Mouse (Mus musculus): Measurements from ENCODE around the gene Pnpla2. TPM values are rescaled to one million over a fixed set of nuclear protein-coding genes. Genes with fewer than 3 reads are reported as not detected.
A peak's percentile ranks its signal among the peaks of the same experiment; 100 is the strongest.
"Not testable (repeated sequence)": the region's sequence is repeated elsewhere in the genome, so short reads cannot be mapped to it uniquely, and the experiment has no call there.

Gene Pnpla2
- 27.5 and 29.8 TPM in 2 replicates for polyA plus RNA-seq (2012; rRNA removed)

- peak; percentile 82 to 93 for DNase-seq (ENCODE audit: extremely low spot score in 1 of 2, low spot score in 1 of 2)
Observed at GRCm38 (mm10) chr7:141454967-141455551, at the start of gene Pnpla2. Gene Pnpla2 (plus strand): TSS chr7:141455198.

- no peak for DNase-seq (ENCODE audit: extremely low spot score in 1 of 2, low spot score in 1 of 2)
Observed at GRCm38 (mm10) chr7:141405466-141405865, 49.5 kb upstream of the Pnpla2 start.

DNA sequence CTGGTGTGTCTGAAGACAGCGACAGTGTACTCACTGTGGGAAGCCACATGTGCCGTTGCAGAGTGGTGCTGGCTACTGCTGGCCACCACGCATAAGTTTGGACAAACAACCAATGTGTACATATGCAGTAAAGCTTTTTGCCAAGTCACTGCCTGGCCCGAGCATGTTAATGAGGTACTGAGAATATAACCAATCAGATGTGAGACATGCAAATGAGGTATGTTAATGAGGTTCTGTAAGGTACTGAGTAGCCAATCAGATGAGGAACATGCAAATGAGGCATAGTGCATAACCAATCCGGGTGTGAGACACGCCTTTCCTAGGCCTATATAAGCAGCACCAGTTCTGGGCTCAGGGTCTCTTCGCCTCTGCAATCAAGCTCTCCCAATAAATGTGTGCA lies 47.3 kb upstream of the Pnpla2 start:
- DNase-seq (ENCODE audit: extremely low spot score in 1 of 2, low spot score in 1 of 2): not testable (repeated sequence)

- DNase-seq (ENCODE audit: extremely low spot score in 1 of 2, low spot score in 1 of 2): peak; percentile 66 to 95
Observed at GRCm38 (mm10) chr7:141408833-141409232, 46.2 kb upstream of the Pnpla2 start.

- DNase-seq (ENCODE audit: extremely low spot score in 1 of 2, low spot score in 1 of 2): no peak
Observed at GRCm38 (mm10) chr7:141410631-141411030, 44.4 kb upstream of the Pnpla2 start.

DNA sequence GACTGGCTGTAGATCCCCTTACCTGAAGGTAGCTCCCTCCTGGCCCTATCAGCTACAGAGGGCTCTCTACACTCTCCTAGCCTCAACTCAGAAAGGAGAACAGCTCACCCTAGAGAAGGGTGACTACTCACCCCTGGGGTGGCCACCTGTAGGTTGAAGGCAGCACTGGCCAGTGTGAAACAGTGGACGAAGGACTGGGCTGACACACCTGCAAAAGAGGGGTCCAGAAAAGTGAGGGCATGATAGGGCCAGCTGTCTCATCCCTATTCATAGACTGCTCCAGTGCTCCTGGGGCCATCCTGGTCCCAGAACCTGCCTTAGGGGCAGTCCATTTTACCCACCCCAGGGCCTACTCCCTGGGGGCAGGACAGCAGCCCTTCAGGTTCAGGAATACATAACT lies 43.3 kb upstream of the Pnpla2 start:
- no peak for DNase-seq (ENCODE audit: extremely low spot score in 1 of 2, low spot score in 1 of 2)

- DNase-seq (ENCODE audit: extremely low spot score in 1 of 2, low spot score in 1 of 2): no peak
Observed at GRCm38 (mm10) chr7:141413331-141413730, 41.7 kb upstream of the Pnpla2 start.

GRCm38 (mm10) chr7:141413809-141414584 lies 41.0 kb upstream of the Pnpla2 start, which contains the start of gene Gatd1:
Gene Gatd1 (minus strand): TSS chr7:141414136.
- peak; percentile 96 to 99 for DNase-seq (ENCODE audit: extremely low spot score in 1 of 2, low spot score in 1 of 2)

DNA sequence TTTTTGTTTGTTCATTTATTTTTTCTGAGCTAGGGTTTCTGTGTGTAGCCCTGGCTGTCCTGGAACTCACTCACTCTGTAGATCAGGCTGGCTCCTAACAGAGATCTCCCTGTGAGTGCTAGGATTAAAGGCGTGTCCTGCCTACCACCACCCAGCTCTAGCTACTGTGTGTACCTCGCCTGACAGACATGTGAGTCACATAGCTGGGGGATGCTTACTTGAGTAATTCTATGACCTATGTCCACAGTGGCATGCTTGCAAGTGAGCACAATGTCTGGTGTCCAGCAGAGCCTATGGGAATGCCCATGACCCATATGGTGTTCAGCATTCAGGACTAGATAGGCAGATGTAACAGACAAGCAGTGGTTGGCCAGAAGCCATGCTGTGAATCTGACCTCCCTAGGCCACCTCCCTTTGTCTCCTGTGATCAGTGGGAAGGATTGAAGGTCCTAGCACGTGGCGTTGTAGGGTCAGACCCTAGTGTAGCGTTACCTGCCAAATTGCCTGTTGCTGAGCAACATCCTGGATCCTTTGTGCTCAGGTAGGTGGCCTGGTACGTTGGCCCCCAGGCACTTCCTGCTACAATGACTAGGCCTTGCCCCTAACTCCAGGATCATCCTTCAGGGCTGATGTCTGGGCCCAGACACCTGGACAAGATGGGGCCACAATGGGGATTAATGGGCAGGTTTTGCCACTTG lies 38.7 kb upstream of the Pnpla2 start:
- DNase-seq (ENCODE audit: extremely low spot score in 1 of 2, low spot score in 1 of 2): no peak

- DNase-seq (ENCODE audit: extremely low spot score in 1 of 2, low spot score in 1 of 2): no peak
Observed at GRCm38 (mm10) chr7:141417731-141418681, 37.0 kb upstream of the Pnpla2 start.

DNA sequence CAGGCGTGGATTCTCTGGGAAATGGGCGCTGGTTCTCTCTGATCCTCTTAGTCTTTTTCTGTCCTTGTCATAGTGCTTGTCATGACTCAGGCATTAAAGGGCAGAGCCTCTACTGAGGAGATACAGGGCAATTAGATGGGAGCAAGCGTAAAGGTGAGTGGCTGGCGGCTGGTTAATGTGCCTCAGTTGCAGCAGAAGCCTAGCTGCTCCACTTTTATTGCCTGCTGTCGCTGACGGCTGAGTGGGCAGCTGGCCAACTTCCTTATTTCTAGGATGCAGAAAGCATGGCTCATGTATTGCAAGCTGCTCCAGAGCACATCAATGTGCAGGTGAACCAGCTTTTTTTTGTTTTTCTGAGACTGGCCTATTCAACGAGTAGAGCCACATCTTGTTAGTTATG lies 36.0 kb upstream of the Pnpla2 start:
- peak in 1 of 2 experiments; percentile 62 for DNase-seq (ENCODE audit: extremely low spot score in 1 of 2, low spot score in 1 of 2)

DNA sequence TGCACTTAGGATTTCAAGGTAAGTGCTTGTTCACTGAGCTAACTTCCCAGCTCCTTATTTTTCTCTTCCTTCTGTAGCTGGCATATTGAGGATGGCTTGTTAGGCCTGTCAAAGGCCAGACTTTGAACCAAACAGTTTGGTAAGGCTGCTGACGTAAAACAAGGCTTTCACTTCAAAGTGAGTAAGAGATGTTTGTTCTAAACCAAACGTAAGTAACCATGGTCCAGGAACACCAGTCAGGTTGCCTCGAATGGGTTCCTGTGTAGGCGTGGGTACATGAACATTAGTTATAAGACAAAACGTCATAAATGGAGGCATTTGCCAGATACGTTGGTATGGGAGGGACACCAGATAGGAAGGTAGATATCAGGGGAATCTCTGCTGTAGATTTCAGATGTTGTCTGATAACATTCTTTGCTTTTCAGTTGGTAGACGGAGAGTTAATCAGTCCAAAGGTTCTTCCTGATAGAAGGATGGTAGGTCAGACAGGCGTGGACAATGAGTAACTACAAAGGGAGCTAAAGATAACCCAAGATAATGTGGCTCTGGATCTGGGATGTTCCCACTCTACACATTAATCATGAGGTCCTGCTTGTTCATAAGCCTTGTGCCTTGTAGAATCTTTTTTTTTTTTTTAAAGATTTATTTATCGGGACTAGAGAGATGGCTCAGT lies 34.8 kb upstream of the Pnpla2 start:
- no peak for DNase-seq (ENCODE audit: extremely low spot score in 1 of 2, low spot score in 1 of 2)

GRCm38 (mm10) chr7:141423811-141424210 lies 31.2 kb upstream of the Pnpla2 start:
- no peak for DNase-seq (ENCODE audit: extremely low spot score in 1 of 2, low spot score in 1 of 2)

- no peak for DNase-seq (ENCODE audit: extremely low spot score in 1 of 2, low spot score in 1 of 2)
Observed at GRCm38 (mm10) chr7:141426948-141427730, 27.9 kb upstream of the Pnpla2 start.

- no peak for DNase-seq (ENCODE audit: extremely low spot score in 1 of 2, low spot score in 1 of 2)
Observed at GRCm38 (mm10) chr7:141428701-141429100, 26.3 kb upstream of the Pnpla2 start.

DNA sequence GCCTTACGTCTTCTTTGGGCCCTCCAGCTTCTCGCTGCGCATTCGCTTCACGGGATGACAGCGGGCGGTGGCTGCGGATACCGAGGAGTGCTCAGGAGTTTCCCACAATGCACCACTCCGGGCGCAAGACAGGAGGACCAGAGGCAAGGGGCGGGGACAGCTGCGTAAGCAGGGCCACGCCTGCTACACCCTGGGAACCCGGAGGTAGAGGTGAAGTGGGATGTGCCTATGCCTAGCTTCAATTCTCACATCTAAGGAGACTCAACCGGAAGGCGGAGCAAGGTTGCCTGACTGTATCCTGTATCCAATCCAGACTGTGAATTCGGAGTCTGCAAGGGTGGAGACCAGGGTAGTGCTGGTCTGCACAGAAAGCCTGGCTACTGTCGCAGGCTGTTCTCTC lies 25.7 kb upstream of the Pnpla2 start, which contains the start of gene Cend1:
Cend1 (minus strand) TSS at position 182 of the 400 bp plus-strand sequence.
- peak; percentile 90 to 94 for DNase-seq (ENCODE audit: extremely low spot score in 1 of 2, low spot score in 1 of 2)

DNA sequence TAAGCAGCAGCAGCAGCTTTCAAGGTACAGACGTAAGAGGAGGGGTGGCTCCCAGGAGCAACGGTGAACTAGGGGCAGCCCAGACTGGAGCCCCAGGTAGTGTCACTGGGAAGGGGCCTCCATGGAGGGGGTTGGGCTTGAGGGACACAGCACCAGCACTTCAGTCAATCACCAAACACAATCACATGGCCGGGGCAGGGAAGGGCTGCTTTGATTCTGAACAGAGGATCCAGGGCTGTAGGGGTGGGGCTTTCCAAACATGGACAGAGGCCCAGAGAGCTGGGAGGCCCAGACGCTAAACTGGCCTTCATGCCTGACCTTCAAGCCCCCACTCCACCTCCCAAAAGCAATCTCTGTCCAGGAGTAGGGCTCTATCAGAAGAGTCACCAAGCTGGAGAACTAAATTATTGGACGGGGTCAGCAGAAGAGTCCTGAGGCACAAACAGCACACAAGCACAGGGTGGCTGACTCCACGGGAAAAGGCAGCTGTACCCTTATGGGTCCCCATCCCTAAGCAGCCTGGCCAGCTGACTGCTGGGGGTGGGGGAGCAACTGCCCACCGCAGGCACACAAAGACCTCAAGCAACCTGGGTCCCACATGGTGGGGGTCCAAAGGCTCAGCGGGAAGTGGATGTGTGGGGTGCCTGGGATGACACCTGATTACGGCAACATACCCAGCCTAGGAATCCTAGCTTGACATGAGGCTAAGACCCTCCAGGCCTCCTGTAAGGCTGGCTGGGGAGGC lies 25.0 kb upstream of the Pnpla2 start:
- DNase-seq (ENCODE audit: extremely low spot score in 1 of 2, low spot score in 1 of 2): no peak

- DNase-seq (ENCODE audit: extremely low spot score in 1 of 2, low spot score in 1 of 2): no peak
Observed at GRCm38 (mm10) chr7:141430585-141431240, 24.3 kb upstream of the Pnpla2 start.
